15 mouse cellular contexts compared by ENCODE assay signal in the genomic region with DNA sequence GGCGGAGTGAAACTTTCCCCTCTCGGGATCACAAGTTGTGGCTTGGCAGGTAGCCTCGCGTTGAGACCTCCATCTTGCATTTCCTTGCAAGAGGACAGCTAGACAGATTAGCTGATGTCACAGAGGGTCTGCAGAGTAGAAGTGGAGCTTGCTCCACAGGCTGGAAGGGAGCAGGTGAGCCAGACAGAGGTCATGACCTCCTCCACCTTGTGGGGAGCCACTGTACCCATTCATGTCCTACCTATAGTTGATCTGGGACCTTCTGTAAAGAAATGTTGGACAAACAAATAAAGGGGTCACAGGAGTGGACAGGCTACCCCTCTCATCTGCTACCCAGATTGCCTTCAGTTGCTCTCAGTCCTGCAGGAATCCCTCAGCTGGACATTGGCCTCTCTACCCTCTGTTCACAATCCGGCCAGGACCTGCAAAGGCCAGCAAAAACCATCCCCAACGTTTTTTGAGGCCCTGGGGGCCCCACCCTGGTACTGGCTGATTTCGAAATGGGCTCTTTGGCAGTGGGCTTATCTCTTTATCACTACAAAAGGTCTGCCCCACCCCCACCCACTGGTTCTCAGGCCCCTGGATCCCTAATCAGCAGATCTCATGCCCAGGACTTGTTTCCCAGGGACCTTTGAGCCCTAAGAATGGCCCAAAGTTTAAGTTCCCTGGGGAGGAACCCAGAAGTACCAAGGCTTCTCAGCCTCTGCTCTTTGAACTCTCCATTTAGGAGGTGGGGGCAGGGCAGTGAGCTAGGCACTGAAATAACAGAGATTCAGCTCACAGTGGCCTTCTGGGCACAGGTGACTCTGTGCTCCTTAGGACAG. TPM values are rescaled to one million over a fixed set of nuclear protein-coding genes. Genes with fewer than 3 reads are reported as not detected.
DNase-seq lines count a peak whose midpoint lies in the region; ATAC-seq and TF ChIP-seq lines count a peak whose summit lies in the region.
"Had no signal": no experiment of that assay in that cellular context is flagged by ENCODE, and none has a peak within 500 bp of the region (broad histone marks: within the 10 kb centered on the region; RNA-seq: fewer than 3 reads in every experiment).

No protein-coding gene starts in this region.

- WGBS in heart, embryonic 11.5 days (ENCODE audit: insufficient replicate concordance), result 45% methylated on average over 7 of the region's 7 CpGs
- WGBS in intestine, embryonic 15.5 days, result 48% methylated on average over 7 of the region's 7 CpGs
- 51% methylated on average over 7 of the region's 7 CpGs for WGBS in kidney, postnatal 0 days
- WGBS in liver, embryonic 15.5 days (ENCODE audit: insufficient replicate concordance), result 35% methylated on average over 7 of the region's 7 CpGs

- H3K9me3 ChIP-seq in heart, embryonic 11.5 days (replicated peaks; ENCODE audit: control insufficient read depth, low read length), result no peaks in the 10 kb centered on the region
- no peaks in the 10 kb centered on the region for H3K9me3 ChIP-seq in intestine, embryonic 15.5 days
- H3K9me3 ChIP-seq in kidney, postnatal 0 days (replicated peaks; ENCODE audit: low read length), result no peaks in the 10 kb centered on the region
- H3K9me3 ChIP-seq in liver, embryonic 15.5 days (replicated peaks), result no peaks in the 10 kb centered on the region
- H3K9me3 ChIP-seq: stomach, embryonic 15.5 days had no signal

- H3K27ac ChIP-seq in heart, embryonic 11.5 days (ENCODE audit: low read depth, low read length), result no peak overlapping the region
- H3K27ac ChIP-seq in intestine, embryonic 15.5 days, result 0 out of 2 replicates have a peak overlapping the region, but pooled peaks have one; percentile 2
- H3K27ac ChIP-seq in kidney, postnatal 0 days, result peak overlapping the region; percentile 27; the same call in 1 of the 2 replicates
- H3K27ac ChIP-seq in liver, embryonic 15.5 days (replicated peaks), result peak overlapping the region; percentile 33; the same call in 1 of the 2 replicates

- H3K36me3 ChIP-seq in heart, embryonic 11.5 days (ENCODE audit: control insufficient read depth, insufficient read depth, low read length), result no peaks in the 10 kb centered on the region
- no peaks in the 10 kb centered on the region for H3K36me3 ChIP-seq in intestine, embryonic 15.5 days
- H3K36me3 ChIP-seq in kidney, postnatal 0 days (ENCODE audit: insufficient read depth, low read length), result no peaks in the 10 kb centered on the region
- H3K36me3 ChIP-seq in liver, embryonic 15.5 days (replicated peaks), result no peaks in the 10 kb centered on the region
- H3K36me3 ChIP-seq: stomach, embryonic 15.5 days had no signal

- H3K27me3 ChIP-seq in heart, embryonic 11.5 days (ENCODE audit: control insufficient read depth, insufficient read depth, low read length), result peaks cover 37% of the 10 kb centered on the region
- H3K27me3 ChIP-seq in intestine, embryonic 15.5 days (replicated peaks), result peaks cover 15% of the 10 kb centered on the region
- H3K27me3 ChIP-seq in kidney, postnatal 0 days (ENCODE audit: insufficient read depth, low read length), result no peaks in the 10 kb centered on the region
- peaks cover 36% of the 10 kb centered on the region for H3K27me3 ChIP-seq in liver, embryonic 15.5 days

- no peak overlapping the region for H3K4me2 ChIP-seq in heart, embryonic 11.5 days
- peak overlapping the region; percentile 33 for H3K4me2 ChIP-seq in intestine, embryonic 15.5 days (replicated peaks)
- H3K4me2 ChIP-seq in kidney, postnatal 0 days (ENCODE audit: low read length), result no peak overlapping the region
- H3K4me2 ChIP-seq in liver, embryonic 15.5 days, result peak overlapping the region; percentile 26
- H3K4me2 ChIP-seq: stomach, embryonic 15.5 days had no signal

- H3K9ac ChIP-seq in heart, embryonic 11.5 days (ENCODE audit: low read depth, low read length), result no peak overlapping the region
- H3K9ac ChIP-seq in intestine, embryonic 15.5 days, result no peak overlapping the region
- H3K9ac ChIP-seq in kidney, postnatal 0 days (ENCODE audit: low read depth, low read length), result no peak overlapping the region
- H3K9ac ChIP-seq in liver, embryonic 15.5 days, result no peak overlapping the region
- H3K9ac ChIP-seq: stomach, embryonic 15.5 days had no signal

- ATAC-seq in heart, embryonic 11.5 days (replicated peaks; ENCODE audit: insufficient number of reproducible peaks, low FRiP score, low TSS enrichment), result no peak
- ATAC-seq in intestine, embryonic 15.5 days, result peak; percentile 57
- no peak for ATAC-seq in kidney, postnatal 0 days (replicated peaks; ENCODE audit: low FRiP score, low read depth)
- ATAC-seq in liver, embryonic 15.5 days (ENCODE audit: insufficient read depth), result peak; percentile 54

- peaks cover 18% of the 10 kb centered on the region for H3K4me1 ChIP-seq in heart, embryonic 11.5 days (ENCODE audit: control insufficient read depth, insufficient read depth, low read length)
- peaks cover 71% of the 10 kb centered on the region for H3K4me1 ChIP-seq in intestine, embryonic 15.5 days (replicated peaks)
- H3K4me1 ChIP-seq in kidney, postnatal 0 days (replicated peaks; ENCODE audit: insufficient read depth, low read length), result peaks cover 37% of the 10 kb centered on the region
- peaks cover 66% of the 10 kb centered on the region for H3K4me1 ChIP-seq in liver, embryonic 15.5 days (replicated peaks)

- H3K4me3 ChIP-seq in heart, embryonic 11.5 days (ENCODE audit: low read depth, low read length), result no peak overlapping the region
- no peak overlapping the region for H3K4me3 ChIP-seq in intestine, embryonic 15.5 days (replicated peaks)
- H3K4me3 ChIP-seq in kidney, postnatal 0 days (replicated peaks; ENCODE audit: low read depth, low read length), result no peak overlapping the region
- no peak overlapping the region for H3K4me3 ChIP-seq in liver, embryonic 15.5 days (replicated peaks)
- H3K4me3 ChIP-seq: stomach, embryonic 15.5 days had no signal

- peak; percentile 86 for DNase-seq in heart, adult 11 months
- no peak for DNase-seq in kidney, postnatal 0 days (ENCODE audit: low spot score)
- no peak for DNase-seq in frontal cortex, adult 2 months (ENCODE audit: extremely low spot score in 1 of 2, low spot score in 1 of 2)
- no peak for DNase-seq in natural killer cell, adult 2 months (ENCODE audit: low spot score in 2 of 2)
- DNase-seq in ovary, adult 18-20 months (ENCODE audit: low spot score), result no peak
- DNase-seq: cerebellum, adult 18-20 months; embryo, embryonic 11 days; heart, postnatal 36 days; right cerebral cortex, postnatal 4 days had no signal

- TF ChIP-seq CTCF in kidney, postnatal 0 days (IDR thresholded peaks at IDR 0.05; ENCODE audit: low read depth), result no peak

RNA-seq across cellular contexts. Expression of gene Nrarp, which starts 5.5 kb away (rescaled TPM):
- 4.5 and 4.8 TPM in 2 replicates for polyA plus RNA-seq in heart, embryonic 11.5 days (2014; fragmentation: Nextera tagmentation; extraction: Ambion mirVana)
- polyA plus RNA-seq in intestine, embryonic 15.5 days (2015; fragmentation: Nextera tagmentation; extraction: Ambion mirVana), result 14.3 and 19.3 TPM in 2 replicates
- polyA plus RNA-seq in kidney, postnatal 0 days (2015; fragmentation: Nextera tagmentation; extraction: Ambion mirVana), result 19.9 and 21.6 TPM in 2 replicates
- polyA plus RNA-seq in liver, embryonic 15.5 days (2015; fragmentation: Nextera tagmentation; extraction: Ambion mirVana), result 2.1 and 2.4 TPM in 2 replicates
- polyA plus RNA-seq in frontal cortex, adult 2 months (2012; rRNA removed), result 38.7 and 39.1 TPM in 2 replicates

RNA-seq across cellular contexts. Expression of gene Tor4a, which starts 21.6 kb away (rescaled TPM):
- polyA plus RNA-seq in heart, embryonic 11.5 days (2014; fragmentation: Nextera tagmentation; extraction: Ambion mirVana), result 5.9 and 8.3 TPM in 2 replicates
- 16.4 and 18.5 TPM in 2 replicates for polyA plus RNA-seq in intestine, embryonic 15.5 days (2015; fragmentation: Nextera tagmentation; extraction: Ambion mirVana)
- 10.8 and 12.0 TPM in 2 replicates for polyA plus RNA-seq in kidney, postnatal 0 days (2015; fragmentation: Nextera tagmentation; extraction: Ambion mirVana)
- polyA plus RNA-seq in liver, embryonic 15.5 days (2015; fragmentation: Nextera tagmentation; extraction: Ambion mirVana), result 6.2 and 6.8 TPM in 2 replicates
- 2.6 and 3.0 TPM in 2 replicates for polyA plus RNA-seq in frontal cortex, adult 2 months (2012; rRNA removed)

RNA-seq across cellular contexts. Expression of gene Nelfb, which starts 36.2 kb away (rescaled TPM):
- polyA plus RNA-seq in heart, embryonic 11.5 days (2014; fragmentation: Nextera tagmentation; extraction: Ambion mirVana), result 62.9 and 69.0 TPM in 2 replicates
- polyA plus RNA-seq in intestine, embryonic 15.5 days (2015; fragmentation: Nextera tagmentation; extraction: Ambion mirVana), result 94.8 and 106 TPM in 2 replicates
- polyA plus RNA-seq in kidney, postnatal 0 days (2015; fragmentation: Nextera tagmentation; extraction: Ambion mirVana), result 74.0 and 82.3 TPM in 2 replicates
- 35.9 and 40.6 TPM in 2 replicates for polyA plus RNA-seq in liver, embryonic 15.5 days (2015; fragmentation: Nextera tagmentation; extraction: Ambion mirVana)
- polyA plus RNA-seq in frontal cortex, adult 2 months (2012; rRNA removed), result 60.2 and 65.6 TPM in 2 replicates

RNA-seq across cellular contexts. Expression of gene Stpg3, which starts 39.4 kb away (rescaled TPM):
- polyA plus RNA-seq in heart, embryonic 11.5 days (2014; fragmentation: Nextera tagmentation; extraction: Ambion mirVana), result not detected in 2 replicates
- polyA plus RNA-seq in intestine, embryonic 15.5 days (2015; fragmentation: Nextera tagmentation; extraction: Ambion mirVana), result not detected in 2 replicates
- polyA plus RNA-seq in kidney, postnatal 0 days (2015; fragmentation: Nextera tagmentation; extraction: Ambion mirVana), result 0.29 and 0.43 TPM in 2 replicates
- not detected in 2 replicates for polyA plus RNA-seq in liver, embryonic 15.5 days (2015; fragmentation: Nextera tagmentation; extraction: Ambion mirVana)
- 0.06 and 0.15 TPM in 2 replicates for polyA plus RNA-seq in frontal cortex, adult 2 months (2012; rRNA removed)
- polyA plus RNA-seq: large intestine, adult 2 months; liver, adult 2 months; stomach, embryonic 15.5 days had no signal

RNA-seq across cellular contexts. Expression of gene Fam166a, which starts 43.5 kb away (rescaled TPM):
- polyA plus RNA-seq in heart, embryonic 11.5 days (2014; fragmentation: Nextera tagmentation; extraction: Ambion mirVana), result 0.44 TPM in 1 of 2 replicates, not detected in the other
- polyA plus RNA-seq in intestine, embryonic 15.5 days (2015; fragmentation: Nextera tagmentation; extraction: Ambion mirVana), result not detected in 2 replicates
- polyA plus RNA-seq in kidney, postnatal 0 days (2015; fragmentation: Nextera tagmentation; extraction: Ambion mirVana), result 0.28 and 0.62 TPM in 2 replicates
- 1.0 TPM in 1 of 2 replicates, not detected in the other for polyA plus RNA-seq in liver, embryonic 15.5 days (2015; fragmentation: Nextera tagmentation; extraction: Ambion mirVana)
- 0.16 and 0.19 TPM in 2 replicates for polyA plus RNA-seq in frontal cortex, adult 2 months (2012; rRNA removed)
- polyA plus RNA-seq: large intestine, adult 2 months had no signal

Comparison
In these comparisons a context has a peak if more than half of its experiments do, and no peak if none do; other contexts are left out.
1. ATAC-seq: peak in intestine, embryonic 15.5 days (single experiment) and liver, embryonic 15.5 days (single experiment); none in heart, embryonic 11.5 days (single experiment) and kidney, postnatal 0 days (single experiment).
2. H3K4me2 ChIP-seq: peak in intestine, embryonic 15.5 days (single experiment) and liver, embryonic 15.5 days (single experiment); none in heart, embryonic 11.5 days (single experiment) and kidney, postnatal 0 days (single experiment).